Mouse (Mus musculus): ENCODE results near the gene Tle2.

Tle2 gene

DNA sequence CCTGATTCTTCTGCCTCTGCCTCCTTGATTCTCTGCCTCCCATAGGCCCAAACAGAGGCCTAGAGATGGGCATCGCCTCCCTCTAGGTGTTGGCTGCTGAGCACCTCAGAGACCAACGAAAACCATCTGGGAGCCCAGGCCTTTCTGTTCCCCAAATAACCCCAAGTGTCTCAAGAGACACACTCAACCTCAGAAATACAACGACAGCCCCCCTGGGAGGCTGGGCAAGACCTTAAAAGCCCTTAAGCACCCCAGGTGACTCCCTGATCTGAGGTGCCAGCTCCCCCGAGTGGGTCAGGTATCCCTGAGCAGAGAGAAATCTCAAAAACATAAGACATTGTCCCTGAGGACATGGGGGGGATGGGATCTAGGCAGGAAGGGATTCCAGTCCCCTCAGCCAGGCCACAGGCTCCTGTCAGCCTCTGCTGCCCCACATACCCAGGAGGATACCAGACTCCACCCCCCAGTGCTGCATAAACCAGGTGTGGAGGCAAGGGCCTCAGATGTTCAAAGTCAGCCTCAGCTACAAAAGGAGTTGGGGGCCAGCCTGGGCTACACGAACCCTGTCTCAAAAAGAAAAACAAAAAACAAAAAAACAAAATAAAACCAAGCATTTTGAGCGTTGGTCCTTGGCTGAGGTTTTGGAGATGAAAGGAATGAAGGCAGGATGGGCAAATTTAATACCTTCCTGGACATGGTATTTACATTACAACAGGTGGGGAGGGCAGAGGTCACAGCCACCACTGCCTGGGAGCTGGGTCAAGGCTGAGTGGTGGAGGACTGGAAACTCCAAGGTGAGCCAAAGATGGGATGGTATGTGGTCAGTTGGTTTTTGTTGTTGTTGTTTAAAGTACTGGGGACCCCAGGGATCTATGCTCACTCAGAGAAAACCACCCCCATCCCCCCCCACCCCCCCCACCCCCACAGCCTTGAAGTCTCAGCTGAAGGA lies 20.3 kb upstream of the Tle2 start:
- peak; percentile 70 for DNase-seq (ENCODE audit: low read depth, low spot score)

DNA sequence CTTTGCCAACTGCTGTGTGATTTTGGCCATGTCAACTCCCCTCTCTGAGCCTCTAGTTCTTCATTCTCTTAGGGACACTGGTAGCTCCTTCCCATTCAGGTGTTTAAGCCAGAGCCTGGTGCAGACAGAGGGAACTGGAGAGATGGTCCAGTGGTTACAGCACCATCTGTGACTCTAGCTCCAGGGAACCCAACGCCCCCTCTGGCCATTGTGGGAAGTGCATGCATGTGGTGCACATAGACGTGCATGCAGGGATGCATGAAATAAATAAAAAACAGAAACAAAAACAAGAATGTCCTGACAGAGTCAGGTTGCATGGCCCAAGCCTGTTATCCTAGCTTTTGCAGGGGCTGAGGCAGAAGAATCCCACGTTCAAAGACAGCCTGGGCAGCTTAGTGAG lies 18.1 kb upstream of the Tle2 start:
- DNase-seq (ENCODE audit: low read depth, low spot score): peak; percentile 68

DNA sequence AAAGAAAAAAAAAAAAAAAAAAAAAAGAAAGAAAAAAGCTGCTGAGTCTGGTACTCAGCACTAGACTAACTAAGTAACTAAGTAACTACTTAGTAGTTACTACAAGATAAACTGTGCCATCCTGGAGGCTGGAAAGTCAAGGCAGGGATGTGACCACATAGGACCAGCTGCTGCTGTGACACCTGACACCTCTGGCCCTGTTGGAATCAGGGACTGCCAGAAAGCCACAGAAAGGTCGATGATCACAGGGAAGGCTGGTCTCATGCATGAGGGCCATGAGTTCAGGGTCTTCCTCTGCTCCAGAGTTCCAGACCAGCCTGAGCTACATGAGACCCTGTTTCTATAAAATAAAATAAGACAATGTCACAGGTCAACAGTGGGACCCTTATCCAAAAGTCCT lies 16.9 kb upstream of the Tle2 start:
- DNase-seq (ENCODE audit: low read depth, low spot score): no peak

DNA sequence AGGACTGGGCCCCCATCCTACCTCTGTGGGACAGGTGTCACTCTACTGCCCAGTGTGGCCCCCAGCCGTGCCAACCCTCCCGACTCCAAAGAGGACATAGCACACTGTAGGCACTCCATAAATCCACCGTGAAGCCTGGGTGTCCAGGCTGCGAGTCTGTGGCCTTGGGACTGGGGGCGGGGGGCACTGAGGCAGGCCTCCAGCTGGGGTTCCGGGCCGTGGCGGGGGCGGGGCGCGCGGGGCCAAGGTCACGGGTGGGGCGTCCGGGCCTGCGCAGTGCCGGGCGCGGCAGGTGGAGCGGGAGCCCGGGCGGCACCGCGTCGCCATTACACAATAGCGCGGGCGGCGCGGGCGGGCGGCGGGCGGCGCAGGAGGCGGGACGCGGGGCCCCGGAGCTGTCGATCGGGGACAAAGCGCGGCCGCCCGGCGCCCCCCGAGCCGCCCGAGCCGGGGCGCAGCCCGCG lies 15.2 kb upstream of the Tle2 start, which contains the start of gene Aes:
TSS of gene Aes (plus strand) at position 326 of the 464 bp plus-strand sequence.
- DNase-seq (ENCODE audit: low read depth, low spot score): peak; percentile 68

DNA sequence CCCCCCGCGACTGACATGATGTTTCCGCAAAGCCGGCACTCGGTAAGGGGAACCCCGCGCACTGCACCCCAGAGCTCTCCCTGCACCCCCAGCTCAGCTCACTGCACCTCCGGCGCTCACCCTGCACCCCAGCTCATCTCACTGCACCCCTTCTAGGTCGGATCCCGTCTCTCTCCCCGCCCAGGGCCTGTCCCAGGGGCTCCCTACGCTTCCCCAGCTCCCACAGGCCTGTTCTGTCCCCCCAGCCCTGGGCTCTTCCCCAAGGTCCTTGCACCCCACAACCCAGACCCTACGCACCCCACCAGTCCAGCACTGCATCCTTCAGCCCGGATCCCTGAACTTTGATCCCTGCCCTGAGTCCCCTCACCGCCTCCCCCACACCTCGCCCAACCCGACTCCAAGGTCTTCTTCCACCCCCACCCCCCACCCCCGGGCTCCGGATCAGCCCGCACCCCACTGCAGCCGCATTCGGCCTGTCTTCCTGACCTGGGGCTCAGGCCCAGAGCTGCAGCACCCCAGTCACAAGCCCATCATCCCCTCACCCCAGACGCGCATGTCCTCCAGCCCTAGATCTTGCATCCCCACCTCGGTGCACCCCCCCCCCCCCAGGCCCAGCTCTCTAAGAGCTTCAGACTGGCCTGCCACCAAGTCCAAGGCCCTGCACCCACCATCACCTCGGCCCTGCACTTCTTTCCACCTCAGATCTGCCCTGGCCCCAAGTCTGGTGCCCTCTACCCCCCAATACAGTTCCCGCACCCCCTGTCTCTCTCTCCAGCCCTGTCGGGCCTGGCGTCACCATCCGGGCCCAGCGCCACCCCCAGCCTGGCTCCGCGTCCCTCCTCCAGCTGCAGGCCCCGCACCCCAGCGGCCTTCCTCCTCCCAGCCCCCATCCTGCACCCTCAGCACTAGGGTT lies 14.5 kb upstream of the Tle2 start:
- no peak for DNase-seq (ENCODE audit: low read depth, low spot score)

DNA sequence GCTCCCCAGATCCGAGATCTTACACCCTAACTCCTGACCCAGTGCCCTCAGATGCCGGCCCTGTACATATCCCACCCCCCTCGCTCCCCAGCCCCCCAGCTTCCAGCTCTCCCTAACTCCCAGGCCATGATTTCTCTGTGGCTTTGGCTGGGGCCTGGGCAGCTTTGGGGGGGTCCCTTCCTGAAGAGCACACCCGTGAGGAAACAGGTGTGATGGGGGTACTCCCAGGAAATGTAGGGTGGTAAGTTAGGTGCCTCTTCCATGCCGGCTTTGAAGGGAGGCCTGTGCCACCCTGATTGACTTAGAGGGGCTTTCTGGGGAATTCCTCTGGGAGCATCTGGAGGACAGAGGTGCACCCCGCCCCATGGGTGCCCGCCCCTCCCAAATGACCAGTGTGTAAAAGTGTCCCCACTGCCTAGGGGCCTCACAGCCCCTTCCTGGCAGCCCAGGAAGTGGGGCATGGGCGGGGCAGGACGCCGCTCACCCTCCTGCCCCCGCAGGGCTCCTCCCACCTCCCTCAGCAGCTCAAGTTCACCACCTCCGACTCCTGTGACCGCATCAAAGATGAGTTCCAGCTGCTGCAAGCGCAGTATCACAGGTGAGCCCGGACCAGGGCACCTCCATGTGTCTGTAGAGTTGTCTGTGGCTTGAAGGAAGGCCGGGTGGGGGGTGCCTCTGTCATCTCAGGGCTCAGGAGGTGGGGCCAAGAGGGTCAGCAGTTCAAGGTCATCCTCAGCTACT lies 13.5 kb upstream of the Tle2 start:
- peak; percentile 76 for DNase-seq (ENCODE audit: low read depth, low spot score)

DNA sequence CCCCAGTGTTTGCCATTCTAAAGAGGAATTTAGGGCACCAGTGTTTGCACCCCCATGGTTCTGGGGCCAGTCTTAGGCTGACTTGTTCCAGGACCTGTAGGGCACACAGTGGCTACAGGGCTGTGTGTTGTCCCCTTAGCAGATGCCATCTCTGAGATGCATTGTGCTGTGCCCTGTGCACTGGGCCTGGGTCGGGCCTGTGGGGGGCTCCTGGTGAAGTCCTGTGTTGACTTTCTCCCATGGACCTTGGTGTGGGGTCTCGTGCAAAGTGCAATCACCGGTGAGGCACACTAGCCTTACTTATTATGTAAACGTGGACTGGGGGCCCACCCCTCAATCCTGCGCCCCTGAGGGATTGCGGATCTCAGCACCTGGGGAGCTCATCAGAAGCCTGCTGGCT lies 11.9 kb upstream of the Tle2 start:
- no peak for DNase-seq (ENCODE audit: low read depth, low spot score)

DNA sequence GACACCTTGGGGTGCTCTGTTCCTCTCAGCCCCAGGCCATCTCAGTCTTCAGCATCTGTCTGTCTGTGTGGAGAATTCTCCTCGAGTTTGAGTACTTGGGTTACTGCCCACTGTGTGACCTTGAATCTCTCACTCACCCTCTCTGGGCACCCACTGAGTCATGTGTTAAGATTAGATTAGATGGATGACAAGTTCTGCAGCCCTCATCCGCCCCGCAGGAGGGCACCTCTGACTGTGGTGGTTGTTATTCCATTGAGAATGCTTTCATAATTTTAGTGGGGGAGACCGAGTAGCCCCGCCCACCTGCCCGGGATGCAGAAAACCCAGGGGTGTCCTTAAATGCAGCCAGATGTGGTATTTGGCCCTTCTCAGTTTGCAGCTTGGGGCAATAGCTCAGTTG lies 10.9 kb upstream of the Tle2 start:
- no peak for DNase-seq (ENCODE audit: low read depth, low spot score)

DNA sequence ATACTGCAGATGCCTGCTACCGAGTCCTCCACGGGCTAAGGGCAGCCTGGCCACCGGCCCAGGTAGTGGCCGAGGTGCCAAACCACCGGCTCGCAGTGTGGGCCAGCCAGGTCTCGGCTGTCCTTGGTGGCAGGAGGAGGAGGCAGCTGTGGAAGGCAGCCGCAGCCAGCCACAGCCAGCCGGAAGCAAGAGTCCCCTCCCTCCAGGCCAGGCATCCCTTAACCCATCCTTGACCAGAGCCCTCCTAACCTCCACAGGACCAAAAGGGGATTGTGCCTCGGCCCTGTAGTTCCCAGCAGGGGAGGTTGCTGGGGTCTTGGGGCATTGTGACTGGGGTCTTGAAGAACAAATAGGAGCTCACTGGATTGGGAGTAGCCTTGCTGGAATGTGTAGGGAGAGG lies 10.1 kb upstream of the Tle2 start:
- peak; percentile 75 for DNase-seq (ENCODE audit: low read depth, low spot score)

DNA sequence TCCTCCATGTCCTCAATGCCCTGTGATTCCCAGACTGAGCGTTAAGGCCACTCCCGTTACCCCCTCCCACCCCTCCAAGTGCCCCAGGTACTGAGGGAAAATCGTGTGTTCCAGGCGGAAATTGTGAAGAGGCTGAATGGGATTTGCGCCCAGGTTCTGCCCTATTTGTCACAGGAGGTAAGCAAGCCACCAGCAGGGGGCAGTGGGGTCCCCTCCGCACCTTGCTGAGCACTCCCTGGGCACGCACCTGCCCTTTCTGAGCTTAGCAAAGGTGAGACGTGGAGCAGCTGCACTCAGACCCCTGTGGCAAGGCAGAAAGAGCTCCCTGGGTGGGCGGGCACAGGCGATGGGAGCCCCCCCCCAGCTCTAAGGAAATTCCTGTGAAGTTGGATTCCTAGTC lies 9.6 kb upstream of the Tle2 start:
- DNase-seq (ENCODE audit: low read depth, low spot score): peak; percentile 92

DNA sequence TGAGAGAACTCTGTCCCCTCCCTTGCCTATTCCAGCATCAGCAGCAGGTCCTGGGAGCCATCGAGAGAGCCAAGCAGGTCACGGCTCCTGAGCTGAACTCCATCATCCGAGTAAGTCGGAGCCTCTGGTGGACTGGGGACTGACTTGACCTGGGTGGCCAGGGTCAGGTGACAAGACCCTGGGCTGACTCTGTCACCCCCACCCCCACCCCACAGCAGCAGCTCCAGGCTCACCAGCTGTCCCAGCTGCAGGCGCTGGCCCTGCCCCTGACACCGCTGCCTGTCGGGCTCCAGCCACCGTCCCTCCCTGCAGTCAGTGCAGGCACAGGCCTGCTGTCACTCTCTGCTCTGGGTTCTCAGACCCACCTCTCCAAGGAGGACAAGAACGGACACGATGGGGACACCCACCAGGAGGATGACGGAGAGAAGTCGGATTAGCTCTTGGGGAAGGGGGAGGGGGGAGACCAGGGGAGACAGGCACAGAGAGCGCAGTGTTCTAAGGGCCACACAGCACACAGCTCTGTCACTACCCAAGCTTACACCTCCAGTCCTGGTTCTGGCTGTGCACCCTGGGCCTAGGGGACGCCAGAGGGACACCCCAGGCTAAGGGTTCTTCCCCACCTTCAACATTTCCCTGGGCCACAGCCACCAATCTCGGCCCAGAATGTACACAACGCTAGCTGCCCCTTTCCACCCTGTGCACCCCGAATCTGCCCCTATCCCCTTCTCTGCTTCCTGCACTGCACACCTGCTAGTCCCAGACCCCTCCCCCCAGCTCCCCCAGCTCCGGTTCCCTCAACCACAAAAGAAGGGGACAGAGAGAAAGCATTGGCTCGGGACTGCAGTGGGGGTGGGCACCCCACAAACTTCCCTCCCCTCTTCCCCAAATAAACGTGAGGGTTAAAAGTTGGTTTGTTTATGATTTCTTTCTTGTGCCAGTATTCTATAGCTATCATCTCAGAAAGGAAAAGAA lies 8.8 kb upstream of the Tle2 start:
- DNase-seq (ENCODE audit: low read depth, low spot score): no peak

DNA sequence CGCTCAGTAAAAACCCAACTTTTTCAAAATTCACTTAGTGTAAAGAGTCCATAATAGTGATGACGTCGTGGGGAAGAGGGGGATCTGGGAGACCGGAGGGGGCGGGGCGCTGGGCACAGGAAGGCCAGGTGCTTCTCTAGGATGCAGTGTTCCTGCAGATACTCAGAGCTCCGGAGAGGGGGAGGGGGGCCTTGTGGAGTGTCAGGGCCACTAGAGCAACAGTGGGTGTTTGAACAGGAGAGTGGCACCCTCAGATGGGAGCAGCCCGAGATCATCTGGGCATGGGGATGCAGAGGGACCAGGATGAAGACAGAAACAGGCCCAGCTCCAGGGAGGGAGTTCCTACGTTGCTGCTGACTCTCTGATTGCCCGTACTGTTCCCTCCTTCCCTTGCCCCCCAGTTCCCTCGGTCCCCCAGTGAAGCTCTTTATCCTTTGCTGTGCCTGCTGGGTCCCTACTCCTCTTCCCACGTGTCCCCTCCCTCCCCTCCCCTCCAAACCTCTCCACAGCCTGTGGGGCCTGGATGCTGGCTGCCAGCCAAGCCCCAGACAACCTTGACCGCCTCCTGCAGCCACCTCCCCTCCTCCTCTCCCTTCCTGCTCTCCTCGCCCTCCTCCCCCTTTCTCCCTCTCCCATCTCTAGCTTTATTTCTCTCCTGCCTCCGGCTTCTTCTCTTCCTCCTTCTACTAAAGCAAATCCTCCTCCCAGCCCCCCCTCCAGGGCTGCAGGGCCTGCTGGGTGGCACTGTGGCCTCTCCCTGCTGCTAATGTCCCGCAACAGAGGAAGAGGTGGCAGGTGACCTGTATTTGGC lies 5.8 kb upstream of the Tle2 start:
- DNase-seq (ENCODE audit: low read depth, low spot score): peak; percentile 68

DNA sequence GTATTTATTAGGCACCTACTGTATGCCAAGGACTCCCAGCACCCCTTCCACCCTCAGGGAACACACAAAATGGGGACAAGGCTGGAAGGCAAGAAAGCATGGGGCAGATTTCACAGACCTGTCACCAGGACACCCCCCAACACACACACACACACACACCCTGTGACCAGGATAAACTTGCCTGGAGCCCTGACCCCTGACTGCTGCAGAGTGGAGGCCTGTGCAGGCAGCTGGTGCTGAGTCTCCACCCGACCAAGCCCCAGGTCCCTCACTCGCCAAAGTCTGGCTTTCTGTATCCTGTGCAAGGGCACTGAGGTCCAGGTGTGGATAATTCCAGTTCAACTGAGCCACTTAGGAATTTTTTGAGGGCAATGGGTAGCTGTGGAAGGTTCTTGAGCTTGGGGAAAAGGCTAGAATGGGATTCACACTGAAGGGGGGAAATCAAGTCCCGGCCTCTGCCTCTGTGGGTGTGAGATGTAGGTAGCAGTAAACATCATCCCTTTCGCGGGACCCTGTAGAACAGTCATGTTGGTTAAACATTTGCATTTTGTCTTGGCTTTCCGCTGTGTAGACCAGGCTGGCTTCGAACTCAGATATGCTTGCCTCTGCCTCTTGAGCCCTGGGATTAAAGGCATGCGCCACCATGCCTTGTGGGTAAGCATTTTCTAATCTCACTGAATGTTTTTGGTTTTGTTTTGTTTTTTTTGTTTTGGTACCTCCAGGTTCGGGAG lies 4.7 kb upstream of the Tle2 start:
- DNase-seq (ENCODE audit: low read depth, low spot score): no peak

DNA sequence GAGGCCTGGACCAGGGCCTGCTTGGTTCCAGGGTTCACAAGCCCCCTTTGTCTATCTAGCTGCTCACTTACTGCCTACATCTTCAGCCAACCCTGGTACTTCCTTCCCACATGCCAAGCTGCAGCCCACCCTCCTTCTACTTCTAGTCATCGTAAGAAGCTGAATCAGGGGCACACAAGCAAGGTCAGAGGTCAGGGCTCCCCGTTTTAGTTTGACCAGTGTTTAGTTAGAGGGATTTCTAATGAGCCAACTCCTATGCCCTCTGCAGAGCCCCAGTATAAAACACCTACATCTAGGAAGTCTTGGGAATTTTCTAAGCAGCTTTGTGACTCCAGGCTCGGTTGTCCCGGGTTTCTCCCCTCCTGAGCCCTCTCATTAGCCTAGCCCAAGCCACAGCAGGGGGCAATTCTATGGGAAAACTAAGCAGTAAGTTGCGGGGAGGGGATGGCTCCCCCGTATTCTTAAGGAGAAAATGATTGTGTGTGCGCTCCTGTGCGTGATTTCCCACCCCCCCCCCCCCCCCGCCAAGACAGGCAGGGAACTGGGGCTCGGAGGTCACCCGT lies 4.0 kb upstream of the Tle2 start:
- DNase-seq (ENCODE audit: low read depth, low spot score): no peak

DNA sequence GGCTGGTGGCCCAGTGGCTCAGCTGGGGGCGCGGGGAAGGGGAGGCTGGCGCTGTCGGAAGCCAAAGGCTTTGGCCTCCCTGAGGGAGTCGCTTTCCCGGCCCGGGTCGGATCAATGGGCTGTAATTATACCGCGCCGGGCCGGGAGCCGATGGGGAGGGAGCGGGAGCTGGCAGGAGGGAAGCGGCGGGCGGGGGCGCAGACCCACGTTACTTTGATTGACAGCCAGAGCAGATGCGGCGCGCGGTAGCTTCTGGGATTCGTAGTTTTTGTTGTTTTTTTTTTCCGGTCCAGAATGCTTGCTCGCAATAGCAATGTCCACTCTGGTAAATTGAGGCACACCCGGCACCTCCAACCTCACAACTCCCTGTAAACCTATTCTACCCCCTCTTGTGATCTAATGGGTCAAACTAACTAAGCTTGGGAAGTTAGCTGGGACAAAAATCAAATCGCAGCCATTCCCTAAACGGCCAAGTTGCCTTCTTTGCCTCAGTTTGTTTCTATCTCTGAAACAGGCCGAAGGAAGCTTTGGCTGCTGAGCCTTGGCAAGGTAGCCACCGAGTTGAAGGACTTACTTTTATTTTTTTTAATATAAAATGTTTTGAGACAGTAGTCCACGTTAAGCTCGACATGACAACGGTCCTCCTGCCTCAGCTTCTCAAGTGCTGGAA lies 3.4 kb upstream of the Tle2 start:
- DNase-seq (ENCODE audit: low read depth, low spot score): peak; percentile 91

DNA sequence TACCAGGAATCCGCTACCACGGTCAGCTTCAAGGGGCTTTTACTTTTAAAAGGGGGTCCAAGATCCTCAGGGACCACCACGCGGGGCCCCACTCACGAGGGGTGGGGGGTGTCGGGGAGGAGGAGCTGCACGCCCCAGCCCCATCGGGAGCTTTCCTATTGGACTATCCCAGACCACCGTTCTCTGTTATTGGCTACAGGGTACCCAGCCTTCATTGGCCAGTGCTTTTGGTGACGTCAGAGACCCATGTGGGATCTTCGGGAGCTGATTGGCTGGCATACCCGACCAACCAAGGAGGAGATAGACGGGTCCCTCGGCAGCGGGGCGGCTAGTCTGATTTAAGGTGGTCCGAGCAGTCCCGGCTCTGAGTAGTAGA lies 2.9 kb upstream of the Tle2 start:
- peak; percentile 98 for DNase-seq (ENCODE audit: low read depth, low spot score)

DNA sequence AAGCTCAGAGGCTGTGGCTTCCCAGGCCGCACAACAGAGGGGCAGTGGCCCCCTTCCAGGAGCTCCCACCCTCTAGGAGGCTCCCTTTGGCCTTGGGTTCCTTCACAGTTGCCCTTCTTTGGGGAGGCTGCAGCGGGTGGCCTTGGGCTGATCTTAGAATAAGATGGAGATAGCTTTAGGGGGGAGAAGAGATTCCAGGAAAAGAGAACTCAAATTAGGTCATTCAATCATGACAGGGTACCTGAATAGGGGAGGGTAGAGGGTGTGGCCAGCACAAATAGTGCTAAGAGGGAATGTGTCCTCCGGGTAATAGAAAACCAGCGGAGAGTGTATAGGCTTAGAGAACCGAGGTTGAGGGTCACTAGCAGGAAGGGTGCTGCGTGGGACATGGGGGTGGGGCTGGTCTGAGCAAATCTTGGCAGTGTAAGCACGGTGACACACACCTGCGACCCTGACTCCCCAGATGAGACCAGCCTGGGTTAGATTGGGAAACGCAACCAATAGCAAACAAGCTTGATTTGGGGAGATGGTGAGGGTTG lies 2.2 kb upstream of the Tle2 start:
- DNase-seq (ENCODE audit: low read depth, low spot score): no peak

DNA sequence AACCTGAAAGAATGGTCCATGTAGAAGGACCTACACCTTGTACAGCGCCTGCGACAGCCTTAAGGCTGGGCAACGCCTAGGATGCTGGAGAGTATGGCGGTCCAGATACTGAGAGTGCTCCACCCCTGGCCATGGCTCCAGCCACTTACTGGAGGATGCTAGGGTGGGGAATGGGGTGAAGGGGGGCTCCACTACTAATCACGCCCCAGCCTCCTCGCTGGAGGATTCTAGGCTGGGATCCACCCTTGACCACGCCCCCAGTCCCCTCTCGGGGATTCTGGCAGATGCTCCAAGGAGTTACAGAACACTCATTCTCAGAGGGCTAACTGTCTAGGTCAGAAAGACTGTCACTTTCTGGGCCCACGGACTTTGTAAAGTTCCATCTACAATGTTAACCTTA lies 1.4 kb upstream of the Tle2 start:
- no peak for DNase-seq (ENCODE audit: low read depth, low spot score)
